Mouse (Mus musculus) heart, adult 2 months (tissue): ENCODE measurements around the gene Pim2. TPM values are rescaled to one million over a fixed set of nuclear protein-coding genes. Genes with fewer than 3 reads are reported as not detected.

ENCODE experiments used
- DNase-seq, 2 experiments: peaks; one replicate each; pipeline ENCODE4 v3.0.0; 2021
- H3K27ac ChIP-seq: fragments of 200-600 bp; 2 replicates; pipeline ENCODE4 v1.8.1; 2022
- H3K27me3 ChIP-seq: fragments of 200-500 bp; 2 replicates; pipeline ENCODE4 v1.6.1; 2012; ENCODE audit warnings: mild to moderate bottlenecking, low read length, inconsistent platforms, mixed read lengths; ENCODE audit not compliant: control insufficient read depth, insufficient read depth
- H3K36me3 ChIP-seq: fragments of 200-500 bp; 2 replicates; pipeline ENCODE4 v1.6.1; 2012; ENCODE audit warnings: low read length, inconsistent platforms; ENCODE audit not compliant: control insufficient read depth, insufficient read depth
- H3K4me1 ChIP-seq: fragments of 200-500 bp; 2 replicates; pipeline ENCODE4 v1.6.1; 2011; ENCODE audit warnings: low read length; ENCODE audit not compliant: control insufficient read depth, insufficient read depth
- H3K4me3 ChIP-seq: fragments of 200-600 bp; 2 replicates; pipeline ENCODE4 v1.8.1; 2022
- H3K79me2 ChIP-seq: fragments of 200-500 bp; replicated peaks from 2 replicates; pipeline ENCODE4 v1.6.1; 2012; ENCODE audit warnings: mild to moderate bottlenecking, inconsistent platforms, low read length, moderate library complexity, mixed read lengths; ENCODE audit not compliant: control insufficient read depth, insufficient read depth
- H3K9ac ChIP-seq: fragments of 200-500 bp; 2 replicates; pipeline ENCODE4 v1.6.1; 2012; ENCODE audit warnings: low read depth, mild to moderate bottlenecking, control low read depth, inconsistent platforms, low read length, mixed read lengths
- CTCF ChIP-seq: fragments of 200-600 bp; IDR thresholded peaks from 2 replicates; pipeline ENCODE4 v1.8.1; 2022; ENCODE audit warnings: antibody characterized with exemption, mild to moderate bottlenecking, moderate library complexity
- EP300 ChIP-seq: fragments of 200-500 bp; IDR thresholded peaks from 2 replicates; pipeline ENCODE4 v1.6.1; 2011; ENCODE audit warnings: low read depth, low read length, control low read depth; ENCODE audit not compliant: insufficient read depth
- POLR2A ChIP-seq: fragments of 200-500 bp; IDR thresholded peaks from 2 replicates; pipeline ENCODE4 v1.6.1; 2011; ENCODE audit warnings: mild to moderate bottlenecking, low read depth, low read length, control low read depth; ENCODE audit not compliant: insufficient read depth
- WGBS: fragments of 180-500 bp; shearing (Covaris S2); methylation state at CpG from one replicate; pipeline ENCODE4 v1.1.7; 2018; 5-methylcytosine and 5-hydroxymethylcytosine counted together
- intact Hi-C: fragments of 180-260 bp; cut with DNase I; formaldehyde crosslinking; loops from one replicate; pipeline ENCODE4 v1.15.1; 2025
- polyA plus RNA-seq: library from polyadenylated mRNA; depleted of rRNA; stranded (reverse); fragments of >200 nt; gene quantifications from 2 replicates; pipeline ENCODE4 v1.2.3, GENCODE M21; 2012
- total RNA-seq, 2 experiments: library from RNA; stranded (reverse); gene quantifications; 2 replicates each; pipeline ENCODE4 v1.2.3; 2021

Pim2 gene
- total and polyA plus RNA-seq, 3 experiments: 2.6 to 5.7 (median 4.0) TPM

DNA sequence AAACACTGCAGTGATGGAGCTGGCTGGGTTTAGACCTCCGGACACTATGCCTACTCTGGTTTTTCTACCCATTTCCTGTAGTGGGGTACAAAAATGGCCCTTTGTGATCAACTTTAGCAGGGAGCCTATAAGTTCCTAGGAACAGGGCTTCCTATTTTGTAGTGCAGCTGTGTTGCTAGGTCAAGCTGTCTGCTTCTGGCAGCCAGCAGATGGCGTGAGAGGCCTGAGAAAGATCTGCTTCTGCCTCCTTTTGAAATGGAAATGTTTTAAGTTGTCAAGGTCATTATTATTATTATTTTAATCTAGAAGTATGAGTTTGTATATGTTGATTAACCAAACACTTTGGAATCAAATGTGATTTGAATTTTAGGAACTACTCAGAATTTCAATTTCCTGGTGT, 23.5 kb upstream of the Pim2 start:
- no peak for TF ChIP-seq POLR2A
- TF ChIP-seq CTCF: peak; percentile 78
- no peak for TF ChIP-seq EP300
- H3K4me3 ChIP-seq: no peak overlapping the region
- 23% methylated on average over 2 of the region's 2 CpGs for WGBS
- no peak overlapping the region for H3K27ac ChIP-seq
- H3K79me2 ChIP-seq: no peaks in the 10 kb centered on the region
- no peaks in the 10 kb centered on the region for H3K4me1 ChIP-seq
- H3K9ac ChIP-seq: no peak overlapping the region
- H3K36me3 ChIP-seq: no peaks in the 10 kb centered on the region
- H3K27me3 ChIP-seq: no peaks in the 10 kb centered on the region
- DNase-seq: peak; percentile 28 to 41
- intact Hi-C loops: loop anchor here (5.0 kb wide), 2 partner anchors 93 to 163 kb away; partner anchors contain the start of genes Glod5 and Hdac6

DNA sequence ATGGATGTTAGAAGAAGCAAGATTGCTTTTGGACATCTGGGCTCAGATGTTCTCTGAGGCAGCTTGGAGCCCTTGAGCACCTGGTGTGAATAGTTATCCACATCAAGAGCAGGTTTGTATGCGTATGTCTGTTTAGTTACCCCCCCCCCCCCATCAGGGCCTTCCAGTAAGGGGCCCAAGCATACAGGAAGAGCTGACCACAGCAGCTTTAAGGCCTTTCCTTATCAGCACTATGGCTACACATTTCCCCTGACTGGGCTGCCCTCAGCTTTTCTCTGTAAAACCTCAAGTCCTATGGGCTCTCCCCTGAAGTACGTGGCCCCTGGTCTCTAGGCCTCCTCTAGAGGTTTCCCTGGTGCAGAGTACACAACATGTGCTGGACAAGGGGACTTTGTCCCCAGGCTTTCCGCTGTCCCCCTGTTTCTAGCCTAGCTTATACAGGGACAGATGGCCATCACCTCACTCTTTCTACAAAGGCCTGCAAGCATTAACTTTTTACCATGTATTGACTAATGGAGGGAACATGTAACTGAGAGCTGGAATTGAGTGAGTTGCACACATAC, 18.8 kb upstream of the Pim2 start:
- no peaks in the 10 kb centered on the region for H3K4me1 ChIP-seq
- WGBS: 79% methylated on average over 3 of the region's 3 CpGs
- TF ChIP-seq EP300 (no peak), POLR2A (no peak), CTCF (no peak)
- no peak overlapping the region for H3K27ac ChIP-seq
- H3K36me3 ChIP-seq: no peaks in the 10 kb centered on the region
- H3K79me2 ChIP-seq: no peaks in the 10 kb centered on the region
- no peaks in the 10 kb centered on the region for H3K27me3 ChIP-seq
- intact Hi-C loops: no loop called here
- DNase-seq: no peak
- H3K4me3 ChIP-seq: no peak overlapping the region
- H3K9ac ChIP-seq: no peak overlapping the region

DNA sequence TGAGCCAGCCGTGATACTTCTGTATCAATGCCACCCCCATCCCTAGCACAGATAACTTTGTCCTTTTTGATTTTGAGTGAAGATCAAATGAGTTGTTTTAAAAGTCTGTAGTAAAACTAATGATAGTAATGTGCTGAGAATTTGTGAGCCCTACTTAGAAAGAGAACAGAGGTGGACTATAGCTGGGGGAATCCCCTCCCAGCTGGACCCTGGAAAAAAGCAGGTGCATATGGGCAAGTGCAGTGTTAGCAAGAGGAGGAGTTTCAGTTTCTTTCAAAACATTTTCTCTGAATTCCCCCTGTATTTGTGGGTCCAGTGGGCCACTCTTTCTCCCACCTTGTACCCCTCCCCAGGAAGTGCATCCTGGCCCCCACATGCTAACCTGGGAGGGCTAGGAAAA, 14.9 kb upstream of the Pim2 start:
- no peak overlapping the region for H3K9ac ChIP-seq
- no peaks in the 10 kb centered on the region; the same call in 1 of the 2 replicates for H3K79me2 ChIP-seq
- no peaks in the 10 kb centered on the region for H3K27me3 ChIP-seq
- intact Hi-C loops: no loop called here
- no peaks in the 10 kb centered on the region for H3K36me3 ChIP-seq
- TF ChIP-seq EP300 (no peak), POLR2A (no peak), CTCF (no peak)
- DNase-seq: no peak
- H3K4me3 ChIP-seq: no peak overlapping the region
- H3K4me1 ChIP-seq: no peaks in the 10 kb centered on the region
- no peak overlapping the region for H3K27ac ChIP-seq
- WGBS: 67% methylated on average over 1 of the region's 1 CpGs

DNA sequence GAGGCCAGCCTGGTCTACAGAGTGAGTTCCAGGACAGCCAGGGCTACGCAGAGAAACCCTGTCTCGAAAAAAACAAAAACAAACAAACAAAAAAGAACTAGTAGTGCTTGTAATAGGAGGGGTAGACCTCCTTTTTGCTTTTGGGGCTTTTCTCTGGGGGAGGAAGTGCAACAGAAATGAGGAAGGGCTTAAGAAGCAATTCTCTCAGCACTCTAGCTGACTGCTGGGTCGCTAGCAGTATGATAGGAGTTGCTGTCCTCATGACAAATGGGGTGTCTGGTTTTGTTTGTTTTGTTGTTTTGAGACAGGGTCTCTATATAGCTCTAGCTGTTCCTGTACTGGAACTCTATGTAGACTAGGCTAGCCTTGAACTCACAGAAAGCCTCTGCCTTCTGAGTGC, 13.5 kb upstream of the Pim2 start:
- H3K27me3 ChIP-seq: no peaks in the 10 kb centered on the region
- 79% methylated on average over 3 of the region's 3 CpGs for WGBS
- H3K36me3 ChIP-seq: no peaks in the 10 kb centered on the region
- H3K4me3 ChIP-seq: no peak overlapping the region
- no peak for DNase-seq
- H3K4me1 ChIP-seq: no peaks in the 10 kb centered on the region
- intact Hi-C loops: no loop called here
- H3K27ac ChIP-seq: no peak overlapping the region
- H3K9ac ChIP-seq: no peak overlapping the region
- no peaks in the 10 kb centered on the region; the same call in 1 of the 2 replicates for H3K79me2 ChIP-seq
- TF ChIP-seq CTCF (no peak), EP300 (no peak), POLR2A (no peak)

DNA sequence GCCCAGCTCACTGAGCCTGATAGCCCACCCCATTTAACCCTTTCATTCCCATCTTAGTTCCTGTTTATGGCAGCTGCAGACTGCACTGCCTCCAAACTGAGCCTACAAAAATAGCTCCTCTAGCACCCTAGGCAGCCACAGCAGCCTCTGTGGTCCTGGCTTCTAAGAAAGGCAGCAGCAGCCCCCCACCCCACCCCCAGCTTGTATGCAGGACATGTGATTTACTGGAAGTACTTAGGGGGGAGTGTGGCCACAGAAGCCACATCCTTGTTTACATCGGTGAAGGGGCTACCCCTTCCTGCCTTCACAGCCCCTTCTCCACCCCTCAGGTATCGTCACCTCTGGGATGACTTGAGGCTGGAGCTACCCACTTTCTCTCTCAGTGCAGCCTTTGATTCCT, 12.7 kb upstream of the Pim2 start:
- no peak overlapping the region for H3K27ac ChIP-seq
- H3K9ac ChIP-seq: no peak overlapping the region
- 65% methylated on average over 2 of the region's 2 CpGs for WGBS
- H3K27me3 ChIP-seq: no peaks in the 10 kb centered on the region
- no peak for DNase-seq
- TF ChIP-seq EP300 (no peak), CTCF (no peak), POLR2A (no peak)
- intact Hi-C loops: no loop called here
- H3K4me1 ChIP-seq: no peaks in the 10 kb centered on the region
- H3K79me2 ChIP-seq: no peaks in the 10 kb centered on the region; the same call in 1 of the 2 replicates
- H3K36me3 ChIP-seq: no peaks in the 10 kb centered on the region
- no peak overlapping the region for H3K4me3 ChIP-seq

DNA sequence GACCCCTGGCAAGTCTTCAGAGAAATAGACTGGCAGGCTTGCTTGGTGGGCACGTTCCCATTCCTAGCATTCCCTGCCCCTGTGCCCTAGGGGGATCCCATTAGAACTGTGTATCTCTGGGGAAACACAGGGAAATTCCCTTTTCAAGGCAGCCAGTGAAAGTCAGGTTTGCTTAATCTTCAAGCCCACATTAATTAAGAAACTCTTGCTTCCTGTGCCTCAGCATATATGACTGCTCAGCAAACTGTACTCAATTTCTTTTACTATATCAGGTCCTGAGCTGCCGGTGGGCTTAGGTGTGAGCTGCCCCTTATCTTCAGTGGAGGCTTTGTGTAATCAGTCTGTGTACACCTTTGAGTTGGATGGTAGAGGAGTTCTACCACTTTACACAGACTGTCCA, 12.3 kb upstream of the Pim2 start:
- no peak for DNase-seq
- Histone ChIP-seq H3K27me3 (no peaks in the 10 kb centered on the region), H3K9ac (no peak overlapping the region), H3K79me2 (no peaks in the 10 kb centered on the region; the same call in 1 of the 2 replicates), H3K36me3 (no peaks in the 10 kb centered on the region), H3K4me1 (no peaks in the 10 kb centered on the region), H3K4me3 (no peak overlapping the region), H3K27ac (no peak overlapping the region)
- intact Hi-C loops: no loop called here
- WGBS: 69% methylated on average over 2 of the region's 2 CpGs
- TF ChIP-seq POLR2A: no peak
- no peak for TF ChIP-seq EP300
- TF ChIP-seq CTCF: no peak
